Mouse (Mus musculus): ENCODE data around the gene Coq5.

Coq5 gene

DNA sequence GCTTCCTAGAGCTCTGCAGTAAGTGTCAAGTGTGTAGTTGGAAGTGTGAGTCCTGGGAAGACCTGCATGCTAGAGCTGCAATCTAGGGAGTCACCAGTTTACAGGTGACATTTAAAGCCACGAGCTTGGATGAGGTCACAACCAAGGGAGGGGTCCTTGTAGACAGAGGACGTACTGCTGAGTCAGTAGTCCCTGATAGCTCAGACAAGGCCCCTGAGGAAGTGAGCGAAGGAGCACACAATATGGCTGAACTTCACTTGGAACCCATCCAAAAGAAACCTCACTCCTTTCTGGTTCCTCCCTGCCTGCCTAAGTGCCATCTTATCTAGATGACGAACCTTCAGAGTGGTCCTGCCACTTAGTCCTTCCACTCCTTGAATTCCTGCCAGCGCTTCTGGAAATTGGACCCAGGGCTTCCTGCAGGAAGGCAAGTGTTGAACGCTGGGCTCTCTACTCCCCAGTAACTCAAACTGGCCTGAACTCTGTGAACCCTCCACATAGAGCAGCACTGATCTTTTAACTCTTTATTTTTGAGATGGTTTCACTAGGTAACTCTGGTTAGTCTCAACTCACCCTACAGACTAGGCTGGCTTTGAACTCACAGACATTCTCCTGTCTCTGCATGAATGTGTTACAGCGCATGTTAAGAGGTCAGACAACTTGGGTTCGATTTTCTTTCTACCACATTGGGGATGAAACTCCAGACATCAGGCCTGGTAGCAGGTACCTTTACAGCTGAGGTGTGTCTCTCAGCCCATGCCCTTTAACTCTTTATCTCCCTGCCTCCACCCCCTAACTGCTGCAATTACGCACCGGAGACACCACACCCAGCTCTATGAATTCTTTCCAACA, 33.6 kb downstream of the Coq5 start:
- no peak for DNase-seq

DNA sequence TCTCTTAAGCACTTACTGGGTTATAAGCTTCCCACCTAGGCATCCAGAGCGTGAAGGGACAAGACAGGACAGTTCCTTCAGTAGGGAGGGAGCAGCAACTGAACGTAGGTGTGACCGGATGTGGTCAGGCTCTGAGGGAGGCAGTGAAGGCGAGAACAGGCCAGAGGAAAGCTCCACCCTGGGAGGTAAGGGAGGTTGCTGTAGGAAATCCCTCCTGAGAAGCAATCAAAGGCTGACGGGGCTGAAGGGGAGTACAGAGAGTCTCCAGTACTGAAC, 34.1 kb downstream of the Coq5 start:
- DNase-seq = no peak

DNA sequence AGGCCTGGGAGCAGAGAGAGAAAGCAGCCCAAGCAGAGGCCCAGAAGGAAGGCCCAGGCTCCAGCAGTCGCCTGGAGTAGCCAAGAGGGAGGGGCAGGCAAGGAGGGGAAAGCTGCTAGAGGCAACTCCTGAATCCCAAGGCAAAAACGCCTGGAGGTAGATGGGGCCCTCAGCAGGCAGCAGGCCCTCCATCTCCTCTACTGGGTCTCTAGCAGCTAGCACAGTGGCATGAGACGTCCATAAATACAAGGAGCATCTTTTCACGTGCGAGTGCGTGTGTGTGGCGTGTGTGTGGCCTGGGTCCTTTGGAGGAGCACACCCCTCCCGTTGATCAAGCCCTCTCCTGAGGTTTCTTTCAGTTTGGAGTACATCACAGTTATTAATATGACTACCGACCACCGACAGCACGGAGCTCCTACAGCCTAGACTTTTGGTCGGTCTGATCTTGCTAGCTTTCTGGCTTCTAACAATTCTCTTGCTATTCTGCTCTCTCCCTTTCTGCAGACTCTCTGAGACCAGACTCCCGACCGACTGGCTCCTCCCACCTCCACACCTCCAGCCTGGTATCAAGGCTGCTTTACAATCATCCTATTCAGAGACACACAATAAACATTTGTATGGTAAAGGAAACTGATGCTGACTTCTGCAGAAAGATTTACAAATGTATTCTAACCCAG, 37.6 kb downstream of the Coq5 start:
- peak; percentile 30 for DNase-seq

DNA sequence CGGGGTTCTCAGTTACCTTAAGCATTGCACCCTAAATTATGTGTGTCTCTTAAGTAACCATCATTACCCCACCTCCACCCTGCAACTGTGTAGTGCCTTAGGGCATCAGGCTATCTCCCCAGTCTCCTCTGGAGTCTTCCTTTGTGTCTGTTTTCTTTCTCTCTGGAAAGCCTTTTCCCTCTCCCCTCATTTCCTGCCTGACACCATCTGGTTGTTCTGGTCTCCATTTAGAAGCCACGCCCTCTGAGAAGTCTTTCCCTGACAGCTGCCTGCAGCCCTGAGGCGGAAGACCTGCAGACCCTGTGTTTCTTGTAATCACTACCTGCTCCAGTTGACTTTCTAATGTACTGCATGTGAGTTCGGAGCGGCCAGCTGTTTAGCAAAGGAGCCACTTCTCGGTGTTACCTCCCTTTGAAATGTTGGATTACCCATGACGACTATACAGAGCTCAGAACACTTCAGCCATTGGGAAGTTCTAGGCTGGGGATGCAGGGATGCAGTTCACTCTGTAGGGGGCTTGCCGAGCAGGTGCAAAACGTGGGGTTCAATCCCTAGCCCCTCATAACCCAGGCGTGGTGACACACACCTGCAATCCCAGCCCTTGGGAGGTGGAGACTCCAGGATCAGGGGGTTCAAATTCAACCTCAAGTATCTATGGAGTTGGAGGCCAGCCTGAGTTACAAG, 38.3 kb downstream of the Coq5 start:
- DNase-seq = peak; percentile 48

DNA sequence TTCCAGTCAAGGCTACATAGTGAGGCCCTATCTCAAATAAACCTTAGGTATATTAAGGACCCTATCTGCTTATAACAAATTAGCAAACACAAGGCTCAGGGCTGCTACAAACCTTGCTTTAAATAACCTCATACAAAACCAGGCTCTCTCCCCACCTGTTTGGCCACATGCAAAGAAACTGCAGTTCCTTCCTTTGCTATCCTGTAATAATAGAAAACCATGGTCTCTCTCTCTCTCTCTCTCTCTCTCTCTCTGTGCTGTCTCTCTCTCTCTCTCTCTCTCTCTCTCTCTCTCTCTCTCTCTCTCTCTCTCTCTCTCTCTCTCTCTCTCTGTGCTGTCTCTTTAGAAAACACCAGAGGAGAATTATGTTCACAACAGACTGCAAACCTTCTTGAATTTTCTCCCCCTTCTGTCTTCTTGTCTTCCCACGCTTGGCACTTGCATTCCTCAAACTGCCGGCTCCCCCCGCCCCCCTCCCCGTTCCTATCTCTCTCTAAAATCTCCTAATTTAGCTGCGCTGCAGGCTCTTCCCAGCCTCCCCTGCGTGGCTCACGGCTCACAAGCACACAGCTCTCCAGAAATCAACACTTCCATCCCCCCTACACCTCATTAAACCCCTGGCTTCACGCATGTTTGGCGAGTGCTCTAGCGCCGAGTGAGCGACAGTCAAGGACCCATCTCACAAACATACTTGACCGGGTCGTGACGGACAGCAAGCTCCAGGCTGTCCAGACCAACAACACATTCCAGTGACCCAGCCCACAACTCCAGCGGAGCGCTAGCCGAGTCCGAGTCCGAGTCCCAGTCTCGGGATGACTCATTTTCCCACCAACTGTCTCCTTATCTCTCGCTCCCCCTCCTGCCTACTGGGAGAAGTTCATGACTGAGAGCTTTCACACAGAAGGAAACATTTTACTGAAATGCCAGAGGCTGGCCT, 39.8 kb downstream of the Coq5 start:
- DNase-seq = peak; percentile 86

DNA sequence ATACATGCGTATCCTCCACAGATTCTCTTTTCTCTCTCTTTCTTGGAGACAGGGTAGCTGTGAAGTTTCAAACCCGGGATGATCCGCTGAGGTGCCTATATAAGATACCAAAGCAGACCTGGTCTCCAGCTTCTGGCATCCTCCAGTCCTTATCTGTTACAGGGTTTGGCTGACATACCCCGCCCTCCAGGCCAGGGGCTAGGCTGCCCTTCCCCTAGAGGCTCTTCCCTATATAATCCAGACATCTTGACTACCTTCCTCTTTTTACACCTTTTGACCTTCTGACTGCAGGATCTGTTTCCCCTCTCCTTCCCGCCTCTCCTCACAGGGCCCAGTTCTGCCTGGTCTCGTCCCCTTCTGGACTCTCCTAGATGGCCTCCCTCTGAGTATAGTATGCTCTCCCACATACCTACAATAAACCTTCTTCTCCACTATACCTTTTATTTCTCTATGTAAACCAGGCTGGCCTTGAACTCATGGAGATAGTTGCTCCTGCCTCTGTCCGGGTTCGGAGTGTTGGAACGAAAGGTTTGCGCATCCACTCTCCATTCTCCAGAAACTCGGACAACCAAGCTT, 46.9 kb downstream of the Coq5 start:
- no peak for DNase-seq

DNA sequence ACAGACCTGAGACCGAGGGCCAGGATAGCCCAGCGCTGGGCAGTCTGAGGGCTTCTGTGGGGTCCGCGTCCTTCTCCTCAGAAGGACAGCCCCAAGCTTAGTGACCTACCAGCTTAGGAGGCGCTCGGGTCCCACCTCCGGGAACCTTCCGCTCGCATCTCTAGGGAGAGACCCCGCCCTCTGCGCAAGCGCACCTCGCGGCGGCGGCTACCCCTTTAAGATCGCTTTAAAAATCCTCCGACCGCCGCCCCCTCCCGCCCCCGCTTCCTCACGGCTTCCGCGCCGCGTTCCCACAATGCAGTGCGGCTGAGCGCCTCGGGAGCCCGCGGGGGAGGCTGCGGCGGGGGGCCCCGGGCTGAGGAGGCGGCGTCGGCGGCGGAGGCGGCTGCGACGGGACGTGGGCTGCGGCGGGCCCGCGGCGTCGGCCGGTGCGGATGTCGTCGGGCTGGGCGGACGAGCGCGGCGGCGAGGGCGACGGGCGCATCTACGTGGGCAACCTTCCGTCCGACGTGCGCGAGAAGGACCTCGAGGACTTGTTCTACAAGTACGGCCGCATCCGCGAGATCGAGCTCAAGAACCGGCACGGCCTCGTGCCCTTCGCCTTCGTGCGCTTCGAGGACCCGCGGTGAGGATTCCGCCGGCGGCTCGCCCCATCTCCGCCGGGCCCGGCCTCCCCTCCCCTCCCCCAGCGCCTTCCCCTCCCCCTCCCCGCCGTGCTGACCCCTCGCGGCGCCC, 47.6 kb downstream of the Coq5 start, which contains the start of gene Srsf9:
Srsf9 (plus strand) TSS at position 303 of the 735 bp plus-strand sequence.
- peak; percentile 98 for DNase-seq

DNA sequence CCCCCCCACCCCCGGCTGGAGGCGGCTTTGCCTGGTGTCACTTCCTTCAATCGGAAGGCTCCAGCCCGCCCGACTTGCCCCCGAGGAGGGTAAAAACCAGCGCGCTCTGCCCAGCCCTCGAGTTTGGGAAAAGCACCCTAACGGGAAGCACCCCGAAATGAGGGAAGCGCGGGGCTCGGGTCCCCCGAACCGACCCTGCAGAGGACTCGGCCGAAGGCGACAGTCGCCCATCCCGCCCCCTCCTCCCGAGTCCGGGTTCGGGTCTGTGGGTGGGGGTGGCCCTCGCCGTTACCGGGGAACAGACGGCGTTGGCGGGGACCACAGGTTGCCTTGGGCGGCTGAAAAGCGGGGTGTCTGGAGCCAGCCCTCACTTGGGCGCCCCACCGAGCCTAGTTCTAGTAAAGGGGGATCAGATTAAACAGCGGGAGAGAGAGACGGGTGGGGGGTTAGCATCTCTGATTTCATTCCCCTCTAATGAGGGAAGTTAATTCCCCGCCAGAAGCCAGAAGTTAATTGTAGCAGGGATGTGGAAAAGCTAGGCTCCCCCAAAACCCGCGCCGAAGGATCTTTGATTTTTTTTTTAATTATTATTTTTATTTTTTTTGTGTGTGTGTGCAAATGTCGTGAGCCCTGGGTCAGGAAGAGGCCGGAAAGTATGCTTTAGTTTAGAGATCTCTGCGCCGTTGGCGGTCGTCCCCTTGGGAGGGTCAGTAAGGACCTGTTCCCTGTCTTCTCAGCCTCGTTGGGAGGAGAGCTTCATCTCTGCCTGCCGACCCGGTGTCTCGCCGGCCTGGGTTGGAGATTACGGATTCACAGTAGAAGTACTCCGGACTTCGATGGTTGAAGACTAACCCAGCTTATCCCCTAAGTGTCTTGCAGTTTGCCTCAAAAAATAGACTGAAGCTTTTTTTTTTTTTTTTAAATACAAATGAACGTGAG, 48.4 kb downstream of the Coq5 start:
- peak; percentile 57 for DNase-seq

DNA sequence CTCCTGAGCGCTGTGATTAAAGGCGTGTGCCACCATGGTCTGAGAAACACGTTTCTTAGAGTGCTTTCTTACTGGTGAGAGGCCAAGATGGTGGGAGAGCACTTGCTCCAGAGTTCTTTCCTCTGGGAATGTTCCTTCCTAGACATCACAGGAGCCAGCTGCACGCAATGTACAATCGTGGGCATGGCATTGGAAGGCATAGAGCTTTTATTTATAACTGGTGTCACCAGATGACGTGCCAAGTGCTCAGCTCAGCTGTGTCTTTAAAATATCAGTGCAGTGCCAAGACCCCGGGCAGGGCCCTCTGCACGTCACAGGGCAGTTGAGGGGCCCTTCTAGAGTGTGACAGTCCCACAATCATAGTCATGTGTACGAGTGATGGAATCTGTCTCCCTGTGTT, 51.5 kb downstream of the Coq5 start:
- no peak for DNase-seq

DNA sequence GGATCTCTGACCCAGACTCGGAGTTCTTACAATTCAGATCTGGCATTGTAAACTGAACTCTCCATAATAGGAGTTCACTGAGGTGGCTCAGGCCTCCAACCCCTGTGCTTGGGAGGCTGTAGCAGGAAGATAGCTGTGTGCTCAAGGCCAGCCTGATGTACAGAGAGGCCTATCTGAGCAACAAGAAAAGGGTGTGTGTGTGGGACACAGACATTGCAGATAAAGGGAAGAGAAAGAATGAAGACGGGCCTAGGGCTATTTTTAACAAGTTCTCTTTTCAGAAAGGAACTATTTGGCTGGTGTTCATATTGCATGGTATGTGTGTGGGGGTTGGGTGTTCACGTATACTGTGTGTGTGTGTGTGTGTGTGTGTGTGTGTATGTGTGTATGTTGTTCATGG, 54.2 kb downstream of the Coq5 start:
- no peak for DNase-seq

DNA sequence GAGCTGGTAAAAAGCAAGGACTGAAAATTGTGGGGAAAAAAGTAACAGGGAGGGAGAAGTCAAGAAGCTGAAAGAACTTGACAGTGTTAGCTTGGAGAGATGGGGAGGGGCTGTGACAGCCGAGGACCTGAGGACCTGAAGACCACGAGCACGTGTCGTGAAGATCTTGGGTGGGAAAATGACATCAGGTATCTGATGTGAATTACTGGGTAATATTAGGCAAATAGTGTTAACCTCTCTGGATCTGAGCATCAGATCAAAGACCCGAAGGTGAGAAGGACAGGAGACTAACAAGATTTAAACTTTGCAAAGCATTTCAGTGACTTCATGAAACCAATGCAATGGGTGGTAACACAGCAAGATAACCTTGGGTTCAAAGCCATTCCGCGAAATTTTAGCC, 60.5 kb downstream of the Coq5 start:
- no peak for DNase-seq

DNA sequence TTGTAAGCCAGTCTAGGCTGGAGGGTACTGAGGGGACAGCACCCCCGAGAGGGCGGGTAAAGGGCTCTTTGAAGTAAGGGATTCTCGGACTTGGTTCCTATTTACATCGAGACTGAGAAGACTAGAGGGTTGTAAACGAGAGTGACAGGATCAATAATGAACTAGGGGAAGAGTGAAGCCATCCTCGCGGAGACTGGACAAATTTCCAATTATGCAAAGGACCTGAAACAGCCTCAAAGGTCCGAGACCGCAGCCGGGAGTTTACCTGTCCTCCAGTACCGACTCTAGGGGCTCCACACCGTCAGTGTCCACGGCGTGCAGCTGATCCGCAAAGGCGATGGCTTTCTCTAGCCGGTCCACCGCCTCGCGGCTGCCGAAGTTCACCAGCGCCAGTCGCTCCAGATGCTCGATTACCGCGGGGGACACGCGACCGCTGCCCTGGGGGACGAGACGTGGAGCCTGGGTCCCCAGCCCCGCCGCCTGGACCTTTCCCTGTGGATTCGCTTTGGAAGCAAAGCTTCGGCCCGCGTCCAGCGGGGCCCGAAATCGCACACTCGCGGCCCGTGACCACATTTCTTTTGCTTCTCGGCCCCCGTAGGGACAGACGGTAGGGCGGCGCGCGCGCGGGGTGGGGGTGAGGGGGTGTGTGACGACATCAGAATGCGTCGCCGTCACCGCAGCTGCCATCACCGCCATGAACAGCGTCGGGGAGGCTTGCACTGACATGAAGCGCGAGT, 61.3 kb downstream of the Coq5 start, which contains the start of the genes Gatc and Triap1:
Gatc (minus strand) TSS at position 602 of the 737 bp plus-strand sequence.
Triap1 (plus strand) TSS at position 649 of the 737 bp plus-strand sequence.
- peak; percentile 95 for DNase-seq

DNA sequence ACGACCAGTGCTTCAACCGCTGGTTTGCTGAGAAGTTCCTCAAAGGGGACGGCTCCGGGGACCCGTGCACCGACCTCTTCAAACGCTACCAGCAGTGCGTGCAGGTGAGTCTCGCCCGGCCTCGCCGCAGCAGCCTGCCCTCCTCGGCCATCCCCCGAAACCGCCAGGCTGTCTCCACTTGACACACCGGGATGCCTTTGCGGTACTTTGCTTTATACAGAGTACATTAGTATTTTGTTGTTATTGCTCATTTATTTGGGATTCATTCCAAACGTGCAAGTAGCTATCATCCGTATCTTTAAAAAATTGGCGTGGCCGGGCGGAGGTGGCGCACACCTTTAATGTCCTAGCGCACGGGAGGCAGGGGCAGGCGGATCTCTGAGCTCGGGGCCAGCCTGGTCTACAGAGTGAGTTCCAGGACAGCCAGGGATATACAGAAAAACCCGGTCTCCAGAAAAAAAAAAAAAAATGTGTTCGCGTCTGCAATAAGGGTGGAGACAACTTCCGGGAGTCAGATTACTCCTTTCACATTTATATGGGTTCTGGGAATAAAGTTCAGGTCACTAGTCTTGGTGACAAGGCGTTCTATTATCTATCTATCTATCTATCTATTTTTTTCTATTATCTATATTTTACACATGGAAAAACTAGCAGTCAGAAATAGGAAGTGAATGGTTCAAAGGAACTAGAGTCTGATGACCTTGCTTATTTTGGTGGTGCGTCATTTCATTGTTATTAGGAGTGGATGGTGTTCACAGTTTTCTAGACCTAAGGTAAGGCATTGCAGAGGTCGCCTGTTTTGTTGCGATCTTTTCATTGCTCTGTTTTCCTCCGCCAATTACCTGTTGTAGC, 62.1 kb downstream of the Coq5 start:
- no peak for DNase-seq

Data from kidney, postnatal 10 days (tissue).